Mouse (Mus musculus) induced T-regulatory cell, adult 2 months (primary cell): ENCODE measurements around the gene Rhoh.

Experiments used
- DNase-seq: peaks from one replicate; pipeline ENCODE4 v3.0.0-alpha.2; 2012; ENCODE audit warnings: low read depth

Gene Rhoh

DNA sequence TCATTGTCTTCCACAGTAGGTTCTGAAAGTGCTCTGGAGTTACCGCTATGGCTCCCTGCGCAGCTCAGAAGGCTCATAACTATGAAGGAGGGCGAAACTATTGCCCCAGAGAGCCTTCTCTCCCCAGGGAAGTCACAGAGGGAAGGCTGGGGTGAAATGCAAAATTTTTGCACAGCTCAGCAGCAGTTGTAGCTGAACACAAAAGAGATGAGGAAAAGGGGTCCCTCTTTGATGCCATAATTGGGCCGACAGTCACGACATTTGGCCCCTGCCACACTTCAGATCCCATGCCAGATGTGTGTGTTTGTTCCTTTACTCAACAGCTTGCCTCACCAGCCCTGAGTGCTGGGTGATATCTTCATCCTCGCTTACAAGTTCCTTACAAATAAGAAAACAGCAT, 65.7 kb downstream of the Rhoh start:
- no peak for DNase-seq

DNA sequence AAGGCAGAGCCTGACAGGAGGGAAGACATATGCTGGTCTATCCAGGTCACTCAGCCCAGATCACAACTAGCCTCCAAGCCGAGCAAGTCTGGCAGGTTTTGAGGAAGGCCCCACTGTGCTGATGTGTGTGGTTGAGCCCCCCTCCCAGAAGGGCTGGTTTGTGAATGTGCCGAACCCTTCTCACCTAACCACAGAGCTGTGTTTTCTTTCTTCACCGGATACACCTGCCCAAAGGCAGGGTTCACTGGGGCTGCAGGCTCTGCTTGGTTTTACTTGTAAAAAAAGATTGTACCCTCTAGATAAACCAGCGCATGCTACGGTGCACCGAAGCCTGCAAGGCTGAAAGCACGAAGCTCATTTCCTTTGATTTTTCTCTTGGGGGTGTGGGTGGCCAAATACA, 68.1 kb downstream of the Rhoh start:
- DNase-seq, result peak; percentile 89

DNA sequence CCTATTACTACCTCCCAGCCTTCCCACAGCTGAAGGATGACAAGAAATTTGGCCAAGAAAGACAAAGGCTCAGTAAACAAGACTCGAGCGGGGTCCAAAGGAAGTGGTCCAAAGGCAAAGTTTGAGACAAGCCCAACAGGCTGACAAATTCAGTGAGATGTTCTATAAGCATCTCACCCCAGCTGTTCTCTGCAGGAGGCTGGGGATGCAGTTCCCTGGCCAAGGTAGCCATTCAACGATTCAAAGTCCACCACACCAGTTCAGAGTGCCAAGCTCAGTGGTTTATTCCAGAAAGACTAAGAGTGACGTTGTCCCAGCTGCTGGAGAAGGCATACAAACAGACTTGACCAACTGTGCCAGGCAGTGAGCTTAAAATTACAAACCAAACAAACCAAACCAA, 69.2 kb downstream of the Rhoh start:
- peak; percentile 52 for DNase-seq

DNA sequence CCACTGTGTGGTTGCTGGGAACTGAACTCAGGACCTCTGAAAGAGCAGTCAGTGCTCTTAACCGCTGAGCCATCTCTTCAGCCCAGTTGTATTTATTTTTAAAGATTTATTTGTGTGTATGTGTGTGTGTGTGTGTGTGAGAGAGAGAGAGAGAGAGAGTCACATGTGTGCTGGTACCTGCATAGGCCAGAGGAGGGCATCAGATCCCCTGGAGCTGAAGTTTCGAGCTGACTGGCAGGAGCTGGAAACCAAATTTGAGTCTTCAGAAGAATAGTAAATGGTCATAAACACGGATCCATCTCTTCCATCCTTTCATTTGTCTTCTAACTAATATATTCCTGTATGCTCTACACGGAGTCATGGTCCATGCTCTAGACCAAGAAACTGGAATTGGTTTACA, 72.2 kb downstream of the Rhoh start:
- peak; percentile 28 for DNase-seq

DNA sequence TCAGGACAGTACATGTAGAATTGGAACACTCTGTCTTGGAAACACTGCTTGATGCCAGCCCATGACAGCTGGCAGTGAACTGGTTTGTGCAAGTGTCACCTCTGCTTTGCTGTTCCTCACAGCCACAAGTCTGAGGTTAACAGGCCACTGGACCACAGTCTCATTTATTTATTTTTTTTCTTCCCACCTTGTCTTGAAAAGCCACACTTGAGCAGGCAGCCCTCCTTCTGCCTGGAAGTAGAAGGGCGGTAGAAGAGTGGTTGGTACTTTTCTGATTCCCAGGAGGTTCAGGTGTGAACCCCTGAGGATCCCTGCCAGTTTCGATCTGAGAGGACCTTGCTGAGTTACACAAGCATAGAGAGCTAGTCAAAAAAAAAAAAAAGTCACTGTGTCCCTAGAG, 72.8 kb downstream of the Rhoh start:
- DNase-seq, result peak; percentile 33

DNA sequence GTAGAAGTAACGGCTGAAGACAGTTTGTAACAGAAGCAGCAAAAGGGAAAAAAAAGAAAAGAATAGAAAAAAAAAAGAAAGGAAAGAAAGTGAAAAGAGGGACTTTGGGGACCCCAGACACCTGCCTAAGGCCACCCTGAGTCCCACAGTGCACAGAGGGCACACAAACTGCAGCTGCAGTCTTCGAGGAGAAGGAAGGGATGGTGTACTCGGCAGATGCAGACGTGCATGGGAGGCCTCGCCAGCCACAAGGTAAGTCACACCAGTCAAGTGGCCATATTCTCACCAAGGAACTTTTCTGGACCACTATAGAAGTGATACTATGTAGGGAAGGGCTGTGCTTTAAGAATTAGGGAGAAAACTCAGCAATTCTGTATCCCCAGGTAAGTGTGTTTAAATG, 73.8 kb downstream of the Rhoh start, which contains the start of gene Chrna9:
Gene Chrna9 (plus strand): TSS at position 139 of the 400 bp plus-strand sequence.
- no peak for DNase-seq

DNA sequence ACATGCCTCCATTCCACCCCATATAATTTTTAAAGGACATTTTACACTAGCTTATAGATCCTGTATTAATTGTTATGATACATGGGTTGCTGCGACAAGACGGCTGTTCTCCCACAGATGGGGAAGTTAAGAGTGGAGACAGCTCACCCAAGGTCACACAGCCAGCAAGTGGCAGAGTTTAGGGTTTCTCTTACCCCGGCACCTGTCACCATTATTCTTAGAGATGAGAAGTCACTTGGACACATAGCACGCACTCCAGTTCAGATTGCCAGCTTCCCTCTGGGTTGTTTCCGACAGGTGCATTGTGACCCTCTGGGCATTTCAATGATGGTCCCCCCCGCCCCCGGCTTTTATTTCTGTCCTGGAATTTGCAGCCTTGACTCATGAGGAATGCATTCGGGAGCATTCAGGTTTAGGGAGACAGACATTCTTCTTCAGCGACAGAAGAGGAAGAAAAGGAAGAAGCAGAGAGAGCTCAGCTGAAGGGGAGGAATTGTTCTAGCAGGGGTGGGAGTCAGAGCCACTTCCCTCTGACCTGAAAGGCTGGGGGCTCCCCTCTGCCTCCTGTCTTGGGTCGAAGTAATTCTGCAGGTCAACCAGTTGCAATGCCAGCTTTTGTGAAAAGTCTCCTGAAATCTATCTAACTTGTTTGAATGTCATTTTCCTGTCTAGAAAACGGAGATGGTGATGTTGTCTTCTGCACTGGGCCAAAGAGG, 76.2 kb downstream of the Rhoh start:
- DNase-seq, result peak; percentile 37

DNA sequence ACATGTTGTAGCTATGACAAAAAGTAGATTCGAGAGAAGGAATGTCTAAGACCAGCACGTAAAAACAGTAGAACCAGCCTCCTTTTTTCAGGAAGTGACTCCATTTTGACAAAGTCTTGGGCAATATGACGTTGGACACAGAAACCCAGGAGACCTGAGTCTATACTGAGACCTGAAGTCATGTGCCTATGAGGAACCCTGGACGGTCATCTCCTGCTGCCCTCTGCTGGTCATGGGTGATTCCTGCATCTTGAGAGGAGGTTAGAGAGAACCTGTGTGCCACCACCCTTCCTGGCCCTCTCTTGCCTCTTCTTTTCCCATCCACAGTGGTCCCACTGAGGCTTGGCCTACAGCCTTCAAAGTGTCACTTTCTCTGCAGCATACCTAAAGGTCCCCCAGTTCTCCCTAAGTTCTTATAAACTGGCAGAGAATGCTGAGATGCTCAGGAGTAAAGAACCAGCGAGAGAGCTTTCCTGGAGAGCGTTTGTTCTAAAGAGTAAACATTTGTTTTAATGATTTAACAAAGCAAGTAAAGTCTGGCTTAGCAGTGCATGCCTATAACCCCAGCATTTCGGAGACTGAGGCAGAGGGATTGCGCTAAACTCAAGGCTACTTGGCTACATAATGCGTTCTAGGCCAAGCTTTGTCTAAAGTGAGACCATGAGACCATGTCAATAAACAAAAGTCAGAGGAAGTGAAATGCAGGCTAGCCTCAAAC, 77.1 kb downstream of the Rhoh start:
- DNase-seq, result peak; percentile 93

DNA sequence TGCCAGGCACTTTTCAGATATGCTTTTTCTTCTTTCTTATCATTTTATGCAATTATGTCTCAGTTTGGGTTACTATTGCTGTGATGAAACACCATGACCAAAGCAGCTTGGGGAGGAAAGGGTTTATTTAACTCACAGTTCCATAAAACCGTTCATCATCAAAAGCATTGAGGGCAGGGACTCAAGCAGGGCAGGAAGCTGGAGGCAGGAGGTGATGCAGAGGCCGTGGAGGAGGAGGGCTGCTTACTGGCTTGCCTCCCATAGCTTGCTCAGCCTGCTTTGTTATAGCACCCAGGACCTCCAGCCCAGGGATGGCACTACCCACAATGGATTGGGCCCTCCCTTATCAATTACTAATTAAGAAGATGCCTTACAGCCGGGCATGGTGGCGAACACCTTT, 80.1 kb downstream of the Rhoh start:
- DNase-seq, result peak; percentile 24
